Comparison of ENCODE assay signal across 16 mouse cellular contexts in genomic region chr10:19002091-19002785, GRCm38 (mm10). TPM values are rescaled to one million over a fixed set of nuclear protein-coding genes. Genes with fewer than 3 reads are reported as not detected.
DNase-seq lines count a peak whose midpoint lies in the region; ATAC-seq and TF ChIP-seq lines count a peak whose summit lies in the region.
"Had no signal": no experiment of that assay in that cellular context is flagged by ENCODE, and none has a peak within 500 bp of the region (broad histone marks: within the 10 kb centered on the region; RNA-seq: fewer than 3 reads in every experiment).

No protein-coding gene starts in this region.

- H3K4me1 ChIP-seq in forebrain, postnatal 0 days (ENCODE audit: insufficient read depth), result no peaks in the 10 kb centered on the region
- no peaks in the 10 kb centered on the region for H3K4me1 ChIP-seq in forebrain, embryonic 10.5 days
- no peaks in the 10 kb centered on the region for H3K4me1 ChIP-seq in forebrain, embryonic 16.5 days (replicated peaks; ENCODE audit: control insufficient read depth, insufficient read depth, low read length)
- no peaks in the 10 kb centered on the region for H3K4me1 ChIP-seq in limb, embryonic 10.5 days

- H3K4me3 ChIP-seq in forebrain, postnatal 0 days (ENCODE audit: low read depth, low read length), result no peak overlapping the region
- no peak overlapping the region for H3K4me3 ChIP-seq in forebrain, embryonic 10.5 days
- H3K4me3 ChIP-seq in myocyte, result no peak overlapping the region
- no peak overlapping the region for H3K4me3 ChIP-seq in forebrain, embryonic 16.5 days (replicated peaks; ENCODE audit: low read length)
- H3K4me3 ChIP-seq in limb, embryonic 10.5 days, result no peak overlapping the region

- no peak overlapping the region for H3K27ac ChIP-seq in forebrain, postnatal 0 days (ENCODE audit: low read depth, low read length)
- H3K27ac ChIP-seq in forebrain, embryonic 10.5 days, result no peak overlapping the region
- H3K27ac ChIP-seq in forebrain, embryonic 16.5 days (ENCODE audit: low read length), result no peak overlapping the region
- H3K27ac ChIP-seq in limb, embryonic 10.5 days, result no peak overlapping the region

- TF ChIP-seq POLR2A in myocyte (IDR thresholded peaks at IDR 0.05; ENCODE audit: insufficient read length, low read depth), result no peak

- DNase-seq in forebrain, postnatal 0 days, result peak; percentile 11
- no peak for DNase-seq in forebrain, embryonic 10.5 days (ENCODE audit: extremely low spot score, low spot score)
- DNase-seq in T-cell, adult 2 months (ENCODE audit: low spot score), result peak; percentile 37
- DNase-seq in layer of hippocampus, adult 9-11 months, result peak; percentile 90
- DNase-seq in ovary, postnatal 36 days (ENCODE audit: low spot score), result no peak
- no peak for DNase-seq in limb, embryonic 10.5 days (ENCODE audit: low spot score)
- DNase-seq: adrenal gland, postnatal 14 days; cerebellum, adult 2 months; gastrocnemius, postnatal 14 days; heart, postnatal 36 days; kidney, adult 8-10 months; liver; lung, postnatal 10 days; thymus, adult 18-20 months had no signal

- peak; percentile 16; the same call in 1 of the 2 replicates for ATAC-seq in forebrain, postnatal 0 days
- ATAC-seq in forebrain, embryonic 16.5 days, result no peak

- no peaks in the 10 kb centered on the region for H3K27me3 ChIP-seq in forebrain, postnatal 0 days (ENCODE audit: insufficient read depth, low read length)
- no peaks in the 10 kb centered on the region for H3K27me3 ChIP-seq in forebrain, embryonic 10.5 days (ENCODE audit: poor library complexity, severe bottlenecking)
- H3K27me3 ChIP-seq in myocyte (ENCODE audit: control insufficient read depth, insufficient read depth, insufficient read length), result no peaks in the 10 kb centered on the region
- no peaks in the 10 kb centered on the region for H3K27me3 ChIP-seq in forebrain, embryonic 16.5 days (replicated peaks; ENCODE audit: control insufficient read depth, insufficient read depth, low read length)
- H3K27me3 ChIP-seq in limb, embryonic 10.5 days (ENCODE audit: low read depth, poor library complexity, severe bottlenecking), result no peaks in the 10 kb centered on the region

- H3K36me3 ChIP-seq in forebrain, postnatal 0 days (ENCODE audit: insufficient read depth), result peaks cover 39% of the 10 kb centered on the region
- H3K36me3 ChIP-seq in forebrain, embryonic 10.5 days (replicated peaks), result peaks cover 44% of the 10 kb centered on the region
- H3K36me3 ChIP-seq in myocyte (ENCODE audit: control insufficient read depth, insufficient read depth), result peaks cover 48% of the 10 kb centered on the region
- peaks cover 5% of the 10 kb centered on the region; the same call in 1 of the 2 replicates for H3K36me3 ChIP-seq in forebrain, embryonic 16.5 days (ENCODE audit: control insufficient read depth, insufficient read depth)
- peaks cover 32% of the 10 kb centered on the region for H3K36me3 ChIP-seq in limb, embryonic 10.5 days

- no peak for TF ChIP-seq CTCF in forebrain, postnatal 0 days (IDR thresholded peaks at IDR 0.05; ENCODE audit: low read depth)

- no peak overlapping the region for H3ac ChIP-seq in myocyte (ENCODE audit: control insufficient read depth, insufficient read length)

- no peaks in the 10 kb centered on the region for H3K79me2 ChIP-seq in myocyte (ENCODE audit: control insufficient read depth, insufficient read depth)

- 82% methylated on average over 12 of the region's 12 CpGs for WGBS in forebrain, postnatal 0 days
- 94% methylated on average over 12 of the region's 12 CpGs for WGBS in forebrain, embryonic 10.5 days
- WGBS in forebrain, embryonic 16.5 days, result 90% methylated on average over 12 of the region's 12 CpGs
- whole genome bisulfite sequencing in limb, embryonic 10.5 days, result 88% methylated on average over 12 of the region's 12 CpGs

- H3K9me3 ChIP-seq in forebrain, postnatal 0 days (ENCODE audit: low read length), result no peaks in the 10 kb centered on the region
- H3K9me3 ChIP-seq in forebrain, embryonic 10.5 days, result no peaks in the 10 kb centered on the region
- H3K9me3 ChIP-seq in forebrain, embryonic 16.5 days (ENCODE audit: control insufficient read depth, low read length), result no peaks in the 10 kb centered on the region
- no peaks in the 10 kb centered on the region for H3K9me3 ChIP-seq in limb, embryonic 10.5 days (replicated peaks)

- no peak overlapping the region for H3K4me2 ChIP-seq in forebrain, postnatal 0 days (ENCODE audit: low read depth)
- no peak overlapping the region for H3K4me2 ChIP-seq in myocyte (ENCODE audit: low read depth)
- H3K4me2 ChIP-seq in forebrain, embryonic 16.5 days (ENCODE audit: low read length), result no peak overlapping the region

- no peak overlapping the region for H3K9ac ChIP-seq in forebrain, postnatal 0 days
- no peak overlapping the region for H3K9ac ChIP-seq in forebrain, embryonic 16.5 days (replicated peaks; ENCODE audit: low read depth, low read length)

TF ChIP-seq in myocyte, 11 proteins besides CTCF, POLR2A, EP300 and RAD21:
- TF ChIP-seq TCF12 (IDR thresholded peaks at IDR 0.05; ENCODE audit: insufficient read depth, poor library complexity, severe bottlenecking) (no peak), POLR2AphosphoS2 (IDR thresholded peaks at IDR 0.05; ENCODE audit: insufficient read length, low read depth) (peak; percentile 2)

RNA-seq across cellular contexts. Expression of gene Tnfaip3, which starts 13.2 kb away (rescaled TPM):
- total RNA-seq in forebrain, postnatal 0 days (2014; rRNA removed), result 3.3 and 3.5 TPM in 2 replicates
- polyA plus RNA-seq in forebrain, postnatal 0 days (2015; fragmentation: Nextera tagmentation; extraction: Ambion mirVana), result 1.0 and 1.2 TPM in 2 replicates
- polyA plus RNA-seq in forebrain, embryonic 10.5 days (2016; fragmentation: Nextera tagmentation; extraction: Ambion mirVana), result 1.00 and 1.1 TPM in 2 replicates
- polyA plus RNA-seq in myocyte (2012; fragmentation: generic; extraction: Trizol), result 8.0 TPM
- polyA plus RNA-seq in forebrain, embryonic 16.5 days (2015; fragmentation: Nextera tagmentation; extraction: Ambion mirVana), result 2.5 and 2.9 TPM in 2 replicates
- 1.3 and 2.3 TPM in 2 replicates for polyA plus RNA-seq in limb, embryonic 10.5 days (2016; fragmentation: Nextera tagmentation; extraction: Ambion mirVana)

Comparison
In these comparisons a context has a peak if more than half of its experiments do, and no peak if none do; other contexts are left out.
1. DNase-seq: peak in forebrain, postnatal 0 days (single experiment), T-cell, adult 2 months (single experiment) and layer of hippocampus, adult 9-11 months (single experiment); none in forebrain, embryonic 10.5 days (single experiment), ovary, postnatal 36 days (single experiment) and limb, embryonic 10.5 days (single experiment).